In the genomic region with DNA sequence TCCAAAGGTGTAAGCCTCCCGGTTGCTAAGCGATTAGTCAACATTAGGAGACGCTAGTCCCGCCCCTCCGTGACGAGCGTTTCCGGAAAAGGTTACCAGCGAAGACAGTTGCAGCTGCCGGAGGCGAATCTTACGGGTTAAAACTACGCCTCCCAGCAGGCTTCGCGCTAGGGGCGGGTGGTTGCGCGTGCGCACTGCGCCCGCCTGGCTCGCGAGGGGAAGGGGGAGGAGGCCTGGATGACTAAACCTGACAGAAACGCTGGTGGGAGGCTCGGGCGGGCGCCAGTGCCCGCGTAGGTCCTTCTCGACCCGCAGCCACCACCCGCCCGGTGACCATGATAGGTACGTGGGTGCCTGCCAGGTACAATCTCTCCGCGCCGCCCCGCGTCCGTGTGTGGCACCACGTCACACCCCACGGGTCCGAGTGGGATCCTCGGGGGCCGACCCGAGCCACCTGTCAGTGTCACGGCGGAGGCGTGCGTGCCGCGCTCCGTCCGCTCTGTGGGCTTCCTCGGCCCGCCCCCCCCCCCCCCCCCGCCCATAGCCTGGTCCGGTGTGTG, we compare ENCODE assay signal across 1 mouse cellular context.
TF ChIP-seq lines count a peak whose summit lies in the region.

Pacrg (minus strand) TSS at position 164 of the 560 bp plus-strand sequence.
Prkn (plus strand) TSS at position 237 of the 560 bp plus-strand sequence.

TF ChIP-seq in MEL, 35 proteins besides CTCF, POLR2A, EP300 and RAD21 (continued from another document):
- no peak for TF ChIP-seq JUND (IDR thresholded peaks at IDR 0.05; ENCODE audit: low read depth, low read length)
- 0 out of 2 replicates have a peak, but pooled peaks have one; percentile 48 for TF ChIP-seq MYB (IDR thresholded peaks at IDR 0.05; ENCODE audit: low read depth, low read length)
